Mouse (Mus musculus) testis, adult 2 months (tissue): ENCODE measurements around the gene Cd82.

ENCODE experiments used
- CTCF ChIP-seq: fragments of 200-500 bp; IDR thresholded peaks from 2 replicates; pipeline ENCODE4 v1.5.1; 2012; ENCODE audit warnings: low read depth, mild to moderate bottlenecking, inconsistent platforms, low read length, moderate library complexity; ENCODE audit not compliant: control insufficient read depth, insufficient read depth, insufficient replicate concordance
- POLR2A ChIP-seq: fragments of 200-500 bp; IDR thresholded peaks from 2 replicates; pipeline ENCODE4 v1.6.1; 2012; ENCODE audit warnings: low read depth, mild to moderate bottlenecking, inconsistent platforms, low read length, moderate library complexity; ENCODE audit not compliant: control insufficient read depth

GRCm38 (mm10) chr2:93457426-93458130 lies 5.4 kb downstream of the Cd82 start:
- TF ChIP-seq CTCF (no peak), POLR2A (no peak)
